Mouse (Mus musculus) frontal cortex, postnatal 10 days (tissue): ENCODE measurements around the gene Sik3.
"Not testable (repeated sequence)": the region's sequence is repeated elsewhere in the genome, so short reads cannot be mapped to it uniquely, and the experiment has no call there.

Experiments used
- DNase-seq, 2 experiments: peaks; one replicate each; pipeline ENCODE4 v3.0.0; 2022; ENCODE audit warnings: low spot score in 2 of 2, mixed read lengths in 1 of 2

The Sik3 gene

GRCm38 (mm10) chr9:46152067-46153015 is 139.7 kb downstream of the Sik3 start:
- DNase-seq = no peak

- DNase-seq = no peak
Measured at GRCm38 (mm10) chr9:46154469-46154868, 141.8 kb downstream of the Sik3 start.

- no peak for DNase-seq
Measured at GRCm38 (mm10) chr9:46155026-46155425, 142.4 kb downstream of the Sik3 start.

GRCm38 (mm10) chr9:46155818-46156217 is 143.2 kb downstream of the Sik3 start:
- DNase-seq = not testable (repeated sequence)

- DNase-seq = no peak
Measured at GRCm38 (mm10) chr9:46156711-46157110, 144.1 kb downstream of the Sik3 start.

GRCm38 (mm10) chr9:46158273-46158813 is 145.7 kb downstream of the Sik3 start:
- DNase-seq = no peak

- DNase-seq = no peak
Measured at GRCm38 (mm10) chr9:46163430-46163829, 150.8 kb downstream of the Sik3 start.

GRCm38 (mm10) chr9:46168802-46169201 is 156.2 kb downstream of the Sik3 start:
- no peak for DNase-seq

GRCm38 (mm10) chr9:46172251-46172650 is 159.6 kb downstream of the Sik3 start:
- DNase-seq = no peak

GRCm38 (mm10) chr9:46172953-46173352 is 160.3 kb downstream of the Sik3 start:
- DNase-seq = no peak

GRCm38 (mm10) chr9:46173919-46174318 is 161.3 kb downstream of the Sik3 start:
- no peak for DNase-seq

GRCm38 (mm10) chr9:46174770-46175294 is 162.2 kb downstream of the Sik3 start:
- DNase-seq = no peak

GRCm38 (mm10) chr9:46175300-46175699 is 162.7 kb downstream of the Sik3 start:
- no peak for DNase-seq

GRCm38 (mm10) chr9:46175938-46176375 is 163.3 kb downstream of the Sik3 start:
- DNase-seq = no peak

GRCm38 (mm10) chr9:46176613-46177012 is 164.0 kb downstream of the Sik3 start:
- DNase-seq = no peak

- DNase-seq = no peak
Measured at GRCm38 (mm10) chr9:46178595-46178994, 166.0 kb downstream of the Sik3 start.

- DNase-seq = no peak
Measured at GRCm38 (mm10) chr9:46181297-46181696, 168.7 kb downstream of the Sik3 start.

GRCm38 (mm10) chr9:46184542-46184941 is 171.9 kb downstream of the Sik3 start:
- no peak for DNase-seq

- no peak for DNase-seq
Measured at GRCm38 (mm10) chr9:46185191-46185590, 172.6 kb downstream of the Sik3 start.

- no peak for DNase-seq
Measured at GRCm38 (mm10) chr9:46186387-46186786, 173.8 kb downstream of the Sik3 start.

- DNase-seq = no peak
Measured at GRCm38 (mm10) chr9:46188370-46188769, 175.8 kb downstream of the Sik3 start.

GRCm38 (mm10) chr9:46188956-46189355 is 176.3 kb downstream of the Sik3 start:
- DNase-seq = no peak

- DNase-seq = no peak
Measured at GRCm38 (mm10) chr9:46189381-46189780, 176.8 kb downstream of the Sik3 start.
